Mouse (Mus musculus) large intestine, adult 2 months (tissue): ENCODE measurements around the gene Sdhb. TPM values are rescaled to one million over a fixed set of nuclear protein-coding genes. Genes with fewer than 3 reads are reported as not detected.

ENCODE experiments used
- DNase-seq: peaks from one replicate; pipeline ENCODE4 v3.0.0-alpha.2; 2012; ENCODE audit warnings: low read depth, low spot score
- WGBS: fragments of 180-500 bp; shearing (Covaris S2); methylation state at CpG from one replicate; pipeline ENCODE4 v1.1.7; 2018; 5-methylcytosine and 5-hydroxymethylcytosine counted together
- polyA plus RNA-seq: library from polyadenylated mRNA; depleted of rRNA; stranded (reverse); fragments of >200 nt; gene quantifications from 2 replicates; pipeline ENCODE4 v1.2.3, GENCODE M21; 2012; rRNA removed

Gene Sdhb
- 328 and 371 TPM in 2 replicates for polyA plus RNA-seq

- 2% methylated on average over 37 of the region's 37 CpGs for WGBS
- DNase-seq: peak; percentile 96
Observed at GRCm38 (mm10) chr4:140960781-140961466, at the start of gene Sdhb. Gene Sdhb (plus strand): TSS chr4:140961203.

- no peak for DNase-seq
Observed at GRCm38 (mm10) chr4:140911416-140911815, 49.6 kb upstream of the Sdhb start.

GRCm38 (mm10) chr4:140912271-140912833, 48.7 kb upstream of the Sdhb start:
- no peak for DNase-seq
- WGBS: 91% methylated on average over 10 of the region's 10 CpGs

More at GRCm38 (mm10) chr4:140911416-140911815, 49.6 kb upstream of the Sdhb start:
- 92% methylated on average over 9 of the region's 9 CpGs for WGBS

DNA sequence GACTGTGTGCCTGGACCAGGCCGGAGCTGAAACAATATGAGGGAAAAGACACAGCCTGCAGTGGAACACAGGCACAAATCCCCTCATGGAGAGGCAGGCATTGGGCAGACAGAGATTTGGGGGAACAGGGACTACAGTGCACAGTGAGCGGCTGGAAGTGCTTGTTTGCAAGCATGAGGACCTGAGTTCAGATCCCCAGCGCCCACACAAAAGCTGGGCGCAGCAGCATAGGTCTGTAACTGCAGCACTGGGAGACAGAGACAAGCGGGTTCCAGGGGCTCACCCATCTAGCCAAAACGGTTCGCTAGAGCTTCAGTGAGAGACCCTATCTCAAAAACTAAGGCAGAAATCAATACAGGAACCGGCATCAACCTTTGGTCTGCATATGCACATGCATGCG, 47.4 kb upstream of the Sdhb start:
- 92% methylated on average over 9 of the region's 9 CpGs for WGBS
- DNase-seq: no peak

DNA sequence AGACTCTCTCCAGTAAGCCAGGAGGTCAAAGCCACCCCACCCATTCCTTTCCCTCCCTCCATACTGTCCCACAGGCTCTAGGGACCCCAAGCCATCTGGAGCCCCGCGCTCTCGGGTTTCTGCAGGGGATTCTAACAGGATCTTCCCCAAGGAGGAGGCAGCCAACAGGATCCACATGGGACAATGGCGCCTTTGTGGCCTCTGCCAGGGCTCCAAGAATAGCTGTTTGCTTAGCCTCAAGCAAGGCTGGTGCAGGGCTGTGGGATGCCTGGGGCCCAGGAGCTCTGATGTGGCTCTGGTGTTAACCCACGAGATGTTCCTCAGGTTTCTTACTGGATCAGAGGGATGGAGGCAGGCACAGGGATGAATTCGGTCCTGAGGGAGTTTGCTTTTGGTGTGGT, 46.3 kb upstream of the Sdhb start:
- no peak for DNase-seq
- WGBS: 51% methylated on average over 6 of the region's 6 CpGs

DNA sequence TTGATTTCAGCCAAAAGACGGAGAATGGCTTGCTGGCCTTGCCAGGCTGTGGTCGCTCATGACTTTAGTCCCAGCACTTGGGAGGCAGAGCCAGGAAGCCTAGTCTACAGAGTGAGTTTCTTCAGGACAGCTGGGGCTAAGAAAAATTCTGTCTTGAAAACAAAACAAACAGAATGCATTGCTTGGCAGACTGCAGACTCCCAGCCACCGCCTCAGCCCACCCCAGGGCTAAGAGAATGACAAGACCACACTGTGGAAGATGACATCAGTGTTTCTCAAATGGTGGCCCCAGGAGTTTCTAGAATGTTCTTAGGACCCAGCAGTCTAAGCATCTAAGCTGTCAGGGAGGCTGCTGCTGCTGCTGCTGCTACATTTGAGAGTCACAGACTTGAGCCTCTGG, 45.8 kb upstream of the Sdhb start:
- WGBS: 74% methylated on average over 3 of the region's 3 CpGs
- DNase-seq: no peak

- 90% methylated on average over 5 of the region's 5 CpGs for WGBS
- no peak for DNase-seq
Observed at GRCm38 (mm10) chr4:140916296-140916695, 44.7 kb upstream of the Sdhb start.

DNA sequence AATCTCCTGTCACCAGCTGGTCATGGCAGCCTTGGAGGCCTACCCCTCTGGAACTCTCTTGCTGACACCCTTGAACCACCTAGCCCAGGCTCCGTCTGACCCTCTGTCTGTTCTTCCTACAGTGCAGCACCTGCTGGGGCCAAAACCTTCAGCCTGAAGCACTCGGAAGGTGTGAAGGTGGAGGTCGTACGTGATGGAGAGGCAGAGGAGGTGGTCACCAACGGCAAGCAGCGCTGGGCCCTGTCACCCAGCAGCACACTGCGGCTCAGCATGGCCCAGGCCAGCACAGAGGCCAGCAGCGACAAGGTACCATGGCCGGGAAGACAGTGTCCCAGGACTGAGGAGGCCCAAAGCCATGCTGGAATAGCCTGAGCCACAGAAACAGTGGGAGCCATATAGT, 43.6 kb upstream of the Sdhb start:
- 94% methylated on average over 9 of the region's 9 CpGs for WGBS
- DNase-seq: no peak

GRCm38 (mm10) chr4:140919974-140920836, 40.8 kb upstream of the Sdhb start:
- 33% methylated on average over 11 of the region's 11 CpGs for WGBS
- DNase-seq: no peak

GRCm38 (mm10) chr4:140922508-140922907, 38.5 kb upstream of the Sdhb start:
- DNase-seq: no peak
- WGBS: 85% methylated on average over 5 of the region's 5 CpGs

GRCm38 (mm10) chr4:140925648-140926047, 35.4 kb upstream of the Sdhb start:
- WGBS: 61% methylated on average over 8 of the region's 8 CpGs
- no peak for DNase-seq

GRCm38 (mm10) chr4:140928349-140928748, 32.7 kb upstream of the Sdhb start:
- 85% methylated on average over 9 of the region's 9 CpGs for WGBS
- DNase-seq: no peak

DNA sequence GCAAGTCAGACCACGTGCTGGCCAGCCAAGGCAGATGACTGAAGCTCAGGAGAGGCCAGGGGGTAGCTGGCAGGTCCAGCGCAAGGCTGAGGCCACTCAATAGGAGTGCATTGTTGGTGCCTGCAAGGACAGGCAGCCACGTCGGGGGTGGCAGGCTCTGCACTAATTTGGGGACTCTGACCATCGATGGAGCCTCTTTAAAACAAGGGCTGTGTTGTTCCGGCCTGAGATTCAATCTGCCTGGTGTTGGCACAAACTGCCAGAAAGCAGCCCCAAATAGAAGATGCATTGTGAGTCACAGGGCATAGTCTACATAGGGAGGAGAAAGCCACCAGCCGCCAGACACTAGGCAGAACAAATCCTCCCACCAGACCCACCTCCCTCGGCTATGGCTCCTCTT, 31.3 kb upstream of the Sdhb start:
- no peak for DNase-seq

GRCm38 (mm10) chr4:140930900-140931470, 30.0 kb upstream of the Sdhb start:
- DNase-seq: no peak
- 72% methylated on average over 10 of the region's 10 CpGs for WGBS

More for the DNA sequence above, 31.3 kb upstream of the Sdhb start:
- WGBS: 39% methylated on average over 8 of the region's 8 CpGs

GRCm38 (mm10) chr4:140935643-140936042, 25.4 kb upstream of the Sdhb start:
- DNase-seq: no peak

DNA sequence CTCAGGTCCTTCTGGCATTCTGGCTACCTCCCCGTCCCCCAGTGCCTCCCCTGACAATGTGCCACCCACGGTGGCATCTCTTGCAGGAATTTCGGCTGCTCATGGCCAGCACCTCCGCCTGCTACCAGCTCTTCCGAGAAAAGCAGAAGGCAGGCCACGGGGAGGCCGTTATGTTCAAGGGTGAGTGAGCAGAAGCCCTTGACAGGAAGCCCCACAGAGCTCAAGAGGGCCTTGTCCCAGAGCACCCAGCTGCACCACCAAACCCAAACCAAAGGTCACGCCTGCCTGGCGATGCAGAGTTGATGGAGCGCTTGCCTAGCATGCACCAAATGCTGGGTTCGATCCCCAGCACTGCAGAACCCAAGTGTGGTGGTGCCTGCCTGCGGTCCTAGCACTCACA, 16.6 kb upstream of the Sdhb start:
- WGBS: 85% methylated on average over 12 of the region's 12 CpGs
- no peak for DNase-seq

More at GRCm38 (mm10) chr4:140935643-140936042, 25.4 kb upstream of the Sdhb start:
- 84% methylated on average over 9 of the region's 9 CpGs for WGBS

DNA sequence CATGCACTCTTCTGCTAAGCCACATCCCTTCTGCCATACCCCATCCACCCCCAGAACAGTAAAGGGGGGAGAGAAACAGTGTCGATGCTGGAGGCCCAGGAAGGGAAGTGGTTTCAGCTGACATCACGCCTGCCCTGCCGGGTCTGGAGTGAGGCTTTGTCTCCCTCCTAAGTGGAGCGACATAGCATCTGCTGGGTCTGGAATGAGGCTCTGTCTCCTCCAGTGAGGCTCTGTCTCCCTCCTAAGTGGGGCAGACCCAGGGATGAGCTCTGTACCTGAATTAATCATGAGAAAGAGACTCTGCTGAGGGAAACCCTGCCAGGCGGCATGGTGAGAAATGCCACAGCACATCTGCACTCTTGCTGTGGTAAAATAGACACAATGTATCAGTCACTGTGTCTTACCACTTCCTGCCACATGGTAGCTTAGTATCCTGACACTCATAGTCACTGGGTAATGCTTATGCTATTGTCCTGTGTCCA, 16.0 kb upstream of the Sdhb start:
- no peak for DNase-seq
- 71% methylated on average over 5 of the region's 5 CpGs for WGBS

DNA sequence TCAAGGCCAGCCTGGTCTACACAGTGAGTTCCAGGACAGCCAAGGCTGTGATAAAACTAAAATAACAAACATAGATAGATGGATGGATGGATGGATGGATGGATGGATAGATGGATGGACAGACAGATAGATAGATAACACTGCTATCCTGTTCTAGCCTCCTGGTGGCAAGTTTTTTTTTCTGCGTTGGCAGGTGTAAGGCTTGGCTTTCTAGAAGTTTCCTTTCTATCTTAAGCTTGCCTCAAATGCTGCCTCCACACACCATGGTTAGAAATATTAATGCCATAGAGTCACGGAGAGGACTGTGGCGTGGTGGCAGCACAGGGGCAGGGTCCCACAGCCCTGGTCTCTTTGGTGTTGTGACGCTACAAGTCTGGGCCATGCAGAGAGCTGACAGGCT, 15.4 kb upstream of the Sdhb start:
- no peak for DNase-seq
- WGBS: 96% methylated on average over 4 of the region's 4 CpGs

DNA sequence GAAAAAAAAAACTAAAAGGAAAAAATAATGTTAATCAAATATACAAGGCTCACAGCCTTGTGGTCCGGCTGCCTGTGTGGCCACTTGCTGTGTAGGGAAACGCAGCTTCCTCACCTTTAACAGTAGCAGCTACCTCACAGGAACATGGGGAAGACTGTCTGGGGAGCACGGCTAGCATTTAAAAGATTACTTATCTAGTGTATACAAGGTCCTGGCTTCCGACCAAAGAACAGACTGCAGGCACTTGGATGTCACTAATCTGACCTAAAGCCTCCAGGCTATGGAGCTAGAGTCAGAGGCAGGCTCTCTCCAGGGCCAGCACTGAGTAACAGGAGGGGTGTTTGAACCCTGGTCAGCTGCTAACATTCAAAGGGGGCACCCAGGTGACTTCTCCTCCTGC, 15.0 kb upstream of the Sdhb start:
- 37% methylated on average over 4 of the region's 4 CpGs for WGBS
- DNase-seq: no peak

GRCm38 (mm10) chr4:140946580-140947205, 14.3 kb upstream of the Sdhb start:
- DNase-seq: no peak

More at GRCm38 (mm10) chr4:140946580-140947205, 14.3 kb upstream of the Sdhb start:
- WGBS: 66% methylated on average over 14 of the region's 14 CpGs
